Mouse (Mus musculus) cerebellum, adult 8-10 months (tissue): ENCODE data around the gene Rnf207.
A peak's percentile ranks its signal among the peaks of the same experiment; 100 is the strongest.

ENCODE experiments used
- DNase-seq: peaks from one replicate; pipeline ENCODE4 v3.0.0; 2022

Rnf207 gene

GRCm38 (mm10) chr4:152267748-152268369 lies 50.9 kb downstream of the Rnf207 start:
- peak; percentile 80 for DNase-seq

GRCm38 (mm10) chr4:152266236-152266895 lies 52.4 kb downstream of the Rnf207 start:
- peak; percentile 75 for DNase-seq

GRCm38 (mm10) chr4:152265791-152266190 lies 53.0 kb downstream of the Rnf207 start:
- no peak for DNase-seq

- DNase-seq = no peak
Observed at GRCm38 (mm10) chr4:152264867-152265568, 53.8 kb downstream of the Rnf207 start.

- no peak for DNase-seq
Observed at GRCm38 (mm10) chr4:152264177-152264530, 54.6 kb downstream of the Rnf207 start.

GRCm38 (mm10) chr4:152263512-152264176 lies 55.1 kb downstream of the Rnf207 start:
- DNase-seq = no peak

- no peak for DNase-seq
Observed at GRCm38 (mm10) chr4:152263089-152263488, 55.7 kb downstream of the Rnf207 start.

- DNase-seq = no peak
Observed at GRCm38 (mm10) chr4:152262187-152262586, 56.6 kb downstream of the Rnf207 start.

- DNase-seq = no peak
Observed at GRCm38 (mm10) chr4:152260451-152260850, 58.3 kb downstream of the Rnf207 start.

GRCm38 (mm10) chr4:152257070-152257469 lies 61.7 kb downstream of the Rnf207 start:
- DNase-seq = peak; percentile 75
